Mouse (Mus musculus) liver, postnatal 0 days (tissue): ENCODE data around the gene Vps35l. TPM values are rescaled to one million over a fixed set of nuclear protein-coding genes. Genes with fewer than 3 reads are reported as not detected.

Source experiments
- ATAC-seq: fragments of 200-750 bp; cut with Nextera tagmentation; 2 replicates; pipeline ENCODE4 v1.8.0; 2017; ENCODE audit warnings: mild to moderate bottlenecking, moderate library complexity
- DNase-seq: peaks from one replicate; pipeline ENCODE4 v3.0.0-alpha.2; 2016
- H3K27ac ChIP-seq: fragments of 300-500 bp; sonication (generic); 2 replicates; pipeline ENCODE4 v1.5.1; 2014; ENCODE audit warnings: antibody characterized with exemption, moderate library complexity, mild to moderate bottlenecking, low read depth
- H3K27me3 ChIP-seq: fragments of 300-500 bp; sonication (generic); 2 replicates; pipeline ENCODE4 v1.6.1; 2014; ENCODE audit warnings: low read length, control low read depth, mixed read lengths; ENCODE audit not compliant: insufficient read depth
- H3K36me3 ChIP-seq: fragments of 300-500 bp; sonication (generic); replicated peaks from 2 replicates; pipeline ENCODE4 v1.6.1; 2014; ENCODE audit warnings: mild to moderate bottlenecking, control low read depth, low read length, moderate library complexity, mixed read lengths; ENCODE audit not compliant: insufficient read depth
- H3K4me1 ChIP-seq: fragments of 300-500 bp; sonication (generic); 2 replicates; pipeline ENCODE4 v1.6.1; 2014; ENCODE audit warnings: antibody characterized with exemption, mild to moderate bottlenecking, control low read depth; ENCODE audit not compliant: insufficient read depth
- H3K4me2 ChIP-seq: fragments of 300-500 bp; sonication (generic); 2 replicates; pipeline ENCODE4 v1.6.1; 2014; ENCODE audit warnings: low read depth, mild to moderate bottlenecking, low read length, moderate library complexity, mixed read lengths
- H3K4me3 ChIP-seq: fragments of 300-500 bp; sonication (generic); 2 replicates; pipeline ENCODE4 v1.5.1; 2014; ENCODE audit warnings: low read depth, low read length
- H3K9ac ChIP-seq: fragments of 300-500 bp; sonication (generic); replicated peaks from 2 replicates; pipeline ENCODE4 v1.6.1; 2014; ENCODE audit warnings: mild to moderate bottlenecking, moderate library complexity
- H3K9me3 ChIP-seq: fragments of 300-500 bp; sonication (generic); 2 replicates; pipeline ENCODE4 v1.6.1; 2016; ENCODE audit warnings: mild to moderate bottlenecking, control low read depth, low read length, mixed read lengths
- CTCF ChIP-seq: sonication (generic); IDR thresholded peaks from 2 replicates; pipeline ENCODE4 v1.5.1; 2016; ENCODE audit warnings: antibody characterized with exemption, low read depth
- EP300 ChIP-seq: IDR thresholded peaks from 2 replicates; pipeline ENCODE4 v1.6.1; 2016; ENCODE audit warnings: antibody characterized with exemption, low read depth, mild to moderate bottlenecking
- whole genome bisulfite sequencing: fragments of 180-500 bp; shearing (Covaris S2); extraction: QIAGEN DNeasy Blood & Tissue Kit; methylation state at CpG from one replicate; pipeline ENCODE4 v1.1.7; 2014; ENCODE audit not compliant: insufficient replicate concordance; 5-methylcytosine and 5-hydroxymethylcytosine counted together
- polyA plus RNA-seq: library from polyadenylated mRNA; unstranded; fragments of >200 nt; fragmentation: Nextera tagmentation; extraction: Ambion mirVana; gene quantifications from 2 replicates; pipeline ENCODE4 v1.2.1, GENCODE M21; 2015

Vps35l gene
- polyA plus RNA-seq, 1 experiment from 2014 or later: 20.5 TPM

DNA sequence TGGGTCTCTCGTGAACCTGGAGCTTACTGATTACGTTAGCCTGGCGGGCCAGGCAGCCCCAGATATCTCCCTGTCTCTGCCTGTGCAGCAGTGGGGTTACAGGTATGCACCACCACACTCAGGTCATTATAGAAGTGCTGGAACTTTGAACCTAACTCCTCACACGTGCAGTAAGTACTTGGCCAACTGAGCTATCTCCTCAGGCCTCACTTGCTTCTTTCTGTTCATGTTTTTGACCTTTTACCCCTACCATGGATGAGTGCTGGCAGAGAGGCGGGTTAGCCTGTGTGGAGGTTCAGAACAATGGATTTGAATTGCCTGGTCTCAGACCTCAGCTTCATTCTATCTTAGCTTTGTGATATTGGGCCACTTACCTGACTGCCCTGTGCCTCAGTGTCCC lies 50.3 kb downstream of the Vps35l start:
- Histone ChIP-seq H3K27ac (no peak overlapping the region), H3K9ac (no peak overlapping the region), H3K4me3 (no peak overlapping the region), H3K4me1 (no peaks in the 10 kb centered on the region), H3K36me3 (peaks cover 20% of the 10 kb centered on the region), H3K27me3 (no peaks in the 10 kb centered on the region), H3K4me2 (no peak overlapping the region), H3K9me3 (no peaks in the 10 kb centered on the region)
- ATAC-seq (no peak), DNase-seq (no peak)
- TF ChIP-seq EP300 (no peak), CTCF (no peak)
- WGBS: 75% methylated on average over 5 of the region's 5 CpGs

DNA sequence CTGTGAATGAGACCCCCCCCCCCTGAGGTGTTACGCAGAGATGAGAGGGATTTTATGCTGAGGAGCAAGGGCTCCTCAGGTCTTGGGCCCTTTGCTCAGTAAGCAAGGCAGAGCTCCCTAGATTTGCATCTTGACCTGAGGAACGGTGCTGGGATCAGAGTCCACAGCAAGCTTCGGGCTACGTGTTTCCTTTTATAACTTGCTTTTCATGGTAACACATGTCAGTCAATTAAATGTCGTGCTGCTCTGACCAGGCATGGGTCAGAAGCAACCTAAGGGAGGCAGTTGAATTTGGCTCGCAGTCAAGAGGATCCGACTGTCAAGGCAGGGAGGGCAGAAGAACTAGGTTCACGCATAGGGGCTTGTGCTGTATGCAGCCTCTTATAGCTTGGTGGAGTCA lies 53.9 kb downstream of the Vps35l start:
- 87% methylated on average over 8 of the region's 8 CpGs for WGBS
- Histone ChIP-seq H3K4me2 (no peak overlapping the region), H3K4me3 (no peak overlapping the region), H3K4me1 (0 out of 2 replicates have a peak, but pooled peaks cover 3% of the 10 kb centered on the region), H3K9ac (no peak overlapping the region), H3K9me3 (no peaks in the 10 kb centered on the region), H3K27ac (no peak overlapping the region), H3K27me3 (no peaks in the 10 kb centered on the region), H3K36me3 (peaks cover 28% of the 10 kb centered on the region)
- DNase-seq (no peak), ATAC-seq (no peak)
- TF ChIP-seq EP300 (no peak), CTCF (no peak)

DNA sequence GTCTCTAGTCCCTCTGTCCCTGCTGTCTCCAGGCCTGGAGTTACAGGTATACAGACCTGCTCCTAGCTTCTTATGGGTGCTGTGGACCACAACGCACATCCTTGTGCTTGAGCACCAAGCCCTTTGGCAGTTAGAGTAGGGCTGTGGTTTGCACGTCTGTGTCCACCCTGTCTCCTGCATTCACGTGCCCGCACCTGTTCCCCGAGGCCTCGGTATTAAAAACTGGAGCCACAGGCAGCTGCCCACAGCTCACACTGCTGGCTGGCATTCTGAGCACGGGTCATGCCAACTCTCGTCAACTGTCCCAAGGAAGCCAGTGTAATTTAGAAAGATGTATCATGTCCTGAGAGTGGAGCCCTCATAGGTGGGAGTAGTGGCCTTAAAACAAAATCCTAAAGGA lies 55.8 kb downstream of the Vps35l start:
- Histone ChIP-seq H3K9me3 (no peaks in the 10 kb centered on the region), H3K4me1 (0 out of 2 replicates have a peak, but pooled peaks cover 3% of the 10 kb centered on the region), H3K9ac (no peak overlapping the region), H3K27ac (no peak overlapping the region), H3K36me3 (peaks cover 36% of the 10 kb centered on the region), H3K4me2 (no peak overlapping the region), H3K27me3 (no peaks in the 10 kb centered on the region), H3K4me3 (no peak overlapping the region)
- DNase-seq: no peak
- 85% methylated on average over 8 of the region's 8 CpGs for WGBS
- no peak for TF ChIP-seq EP300
- TF ChIP-seq CTCF: no peak
- ATAC-seq: no peak

DNA sequence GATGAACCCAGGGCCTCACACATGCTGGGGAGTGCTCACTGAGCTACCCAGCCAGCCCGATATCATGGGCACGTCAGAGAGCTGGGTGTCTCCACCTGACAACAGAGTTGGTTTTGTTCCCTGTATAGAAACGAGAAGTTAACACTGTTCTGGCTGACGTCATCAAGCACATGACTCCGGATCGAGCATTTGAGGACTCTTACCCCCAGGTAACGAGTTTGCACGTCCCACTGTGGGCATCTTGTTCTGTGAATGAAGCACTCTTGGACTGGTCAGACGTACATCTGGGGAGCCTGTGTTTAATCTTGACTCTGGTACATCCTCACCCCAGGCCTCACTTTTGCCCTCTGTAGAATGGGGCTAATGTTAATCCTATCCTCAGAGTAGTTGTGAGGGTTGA lies 56.8 kb downstream of the Vps35l start:
- Histone ChIP-seq H3K4me2 (no peak overlapping the region), H3K4me3 (no peak overlapping the region), H3K36me3 (peaks cover 40% of the 10 kb centered on the region), H3K9me3 (no peaks in the 10 kb centered on the region), H3K27me3 (no peaks in the 10 kb centered on the region), H3K4me1 (0 out of 2 replicates have a peak, but pooled peaks cover 3% of the 10 kb centered on the region), H3K9ac (no peak overlapping the region), H3K27ac (no peak overlapping the region)
- WGBS: 69% methylated on average over 9 of the region's 9 CpGs
- TF ChIP-seq CTCF (no peak), EP300 (no peak)
- ATAC-seq: no peak
- DNase-seq: no peak

DNA sequence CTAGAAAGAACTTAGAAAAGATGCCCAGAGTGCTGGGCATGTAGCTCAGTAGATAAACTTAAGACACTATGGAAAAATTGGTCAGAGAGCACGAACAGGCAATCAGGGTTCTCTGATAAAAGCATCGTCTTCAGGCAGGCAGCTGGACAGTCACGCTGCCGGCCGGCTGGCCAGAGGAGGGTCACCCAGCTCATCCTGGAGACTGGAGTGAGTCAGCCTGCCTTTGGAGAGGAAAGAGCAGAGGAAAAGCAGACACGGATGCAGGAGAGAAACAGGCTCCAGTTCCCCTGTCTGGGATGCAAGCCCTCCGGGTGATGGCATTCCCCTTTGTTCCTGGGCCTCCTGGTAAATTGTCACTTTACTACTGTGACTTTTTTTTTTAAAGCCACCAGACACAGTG lies 57.6 kb downstream of the Vps35l start:
- peak overlapping the region; percentile 44; the same call in 1 of the 2 replicates for H3K27ac ChIP-seq
- H3K27me3 ChIP-seq: no peaks in the 10 kb centered on the region
- no peak overlapping the region for H3K9ac ChIP-seq
- 0 out of 2 replicates have a peak, but pooled peaks cover 3% of the 10 kb centered on the region for H3K4me1 ChIP-seq
- whole genome bisulfite sequencing: 63% methylated on average over 7 of the region's 7 CpGs
- TF ChIP-seq CTCF: no peak
- no peak for TF ChIP-seq EP300
- H3K4me2 ChIP-seq: no peak overlapping the region
- ATAC-seq (no peak), DNase-seq (no peak)
- H3K36me3 ChIP-seq: peaks cover 33% of the 10 kb centered on the region
- H3K4me3 ChIP-seq: no peak overlapping the region
- no peaks in the 10 kb centered on the region for H3K9me3 ChIP-seq

DNA sequence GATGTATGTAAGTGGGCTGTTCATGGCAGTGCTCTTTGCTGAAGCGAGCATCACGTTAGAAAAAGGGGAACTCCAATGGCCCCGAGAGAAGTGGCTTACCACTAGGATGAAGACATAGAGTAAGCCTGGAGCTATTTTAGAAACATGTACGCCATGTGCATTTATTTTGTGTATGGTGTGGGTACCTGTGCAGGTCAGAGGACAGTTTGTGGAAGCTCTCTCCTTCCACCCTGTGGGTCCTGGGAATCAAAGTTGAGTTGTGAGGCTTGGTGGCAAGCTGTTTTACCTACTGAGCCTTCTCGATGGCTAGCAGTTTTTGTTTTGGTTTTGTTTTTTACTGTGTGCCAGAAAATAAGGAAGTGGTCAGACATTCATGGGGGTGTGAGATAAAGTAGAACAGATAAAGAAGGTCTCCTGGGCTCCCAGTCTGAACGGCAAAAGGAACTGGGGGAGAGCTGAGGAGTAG lies 58.1 kb downstream of the Vps35l start:
- TF ChIP-seq CTCF (no peak), EP300 (no peak; the same call in 1 of the 2 replicates)
- peak; percentile 56 for ATAC-seq

More for the DNA sequence above, 58.1 kb downstream of the Vps35l start:
- H3K27ac ChIP-seq: peak overlapping the region; percentile 74
- WGBS: 32% methylated on average over 6 of the region's 6 CpGs
- H3K9me3 ChIP-seq: no peaks in the 10 kb centered on the region
- H3K27me3 ChIP-seq: no peaks in the 10 kb centered on the region
- H3K9ac ChIP-seq: no peak overlapping the region
- peaks cover 33% of the 10 kb centered on the region for H3K36me3 ChIP-seq
- H3K4me1 ChIP-seq: 0 out of 2 replicates have a peak, but pooled peaks cover 3% of the 10 kb centered on the region
- H3K4me2 ChIP-seq: peak overlapping the region; percentile 20; the same call in 1 of the 2 replicates
- H3K4me3 ChIP-seq: peak overlapping the region; percentile 23; the same call in 1 of the 2 replicates
- DNase-seq: no peak
